Comparison of ENCODE assay signal across 10 mouse cellular contexts in genomic region chr5:124175138-124175537, GRCm38 (mm10). TPM values are rescaled to one million over a fixed set of nuclear protein-coding genes. Genes with fewer than 3 reads are reported as not detected.
A peak's percentile ranks its signal among the peaks of the same experiment; 100 is the strongest.
DNase-seq lines count a peak whose midpoint lies in the region; ATAC-seq and TF ChIP-seq lines count a peak whose summit lies in the region.
"Had no signal": no experiment of that assay in that cellular context is flagged by ENCODE, and none has a peak within 500 bp of the region (broad histone marks: within the 10 kb centered on the region; RNA-seq: fewer than 3 reads in every experiment).

No protein-coding gene starts in this region.

- H3K9me3 ChIP-seq in embryonic facial prominence, embryonic 11.5 days (replicated peaks; ENCODE audit: control insufficient read depth, low read length) = no peaks in the 10 kb centered on the region
- H3K9me3 ChIP-seq in embryonic facial prominence, embryonic 10.5 days = no peaks in the 10 kb centered on the region
- H3K9me3 ChIP-seq in kidney, postnatal 0 days (replicated peaks; ENCODE audit: low read length) = no peaks in the 10 kb centered on the region
- no peaks in the 10 kb centered on the region for H3K9me3 ChIP-seq in embryonic facial prominence, embryonic 14.5 days (ENCODE audit: control insufficient read depth, low read length)
- H3K9me3 ChIP-seq in midbrain, embryonic 14.5 days (ENCODE audit: control insufficient read depth, low read length) = no peaks in the 10 kb centered on the region
- H3K9me3 ChIP-seq: embryonic facial prominence, embryonic 13.5 days had no signal

- H3K27me3 ChIP-seq in embryonic facial prominence, embryonic 11.5 days (ENCODE audit: control insufficient read depth, insufficient read depth, low read length) = no peaks in the 10 kb centered on the region
- H3K27me3 ChIP-seq in embryonic facial prominence, embryonic 10.5 days (replicated peaks; ENCODE audit: low read depth, poor library complexity, severe bottlenecking) = no peaks in the 10 kb centered on the region
- H3K27me3 ChIP-seq in kidney, postnatal 0 days (ENCODE audit: insufficient read depth, low read length) = no peaks in the 10 kb centered on the region
- H3K27me3 ChIP-seq in embryonic facial prominence, embryonic 14.5 days (replicated peaks; ENCODE audit: control insufficient read depth, insufficient read depth, low read length) = no peaks in the 10 kb centered on the region
- no peaks in the 10 kb centered on the region for H3K27me3 ChIP-seq in midbrain, embryonic 14.5 days (ENCODE audit: control insufficient read depth, insufficient read depth, low read length)
- H3K27me3 ChIP-seq: embryonic facial prominence, embryonic 13.5 days had no signal

- H3K4me1 ChIP-seq in embryonic facial prominence, embryonic 11.5 days (ENCODE audit: control insufficient read depth, insufficient read depth, low read length) = peaks cover 3% of the 10 kb centered on the region
- H3K4me1 ChIP-seq in embryonic facial prominence, embryonic 10.5 days = peaks cover 37% of the 10 kb centered on the region
- peaks cover 10% of the 10 kb centered on the region; the same call in 1 of the 2 replicates for H3K4me1 ChIP-seq in kidney, postnatal 0 days (replicated peaks; ENCODE audit: insufficient read depth, low read length)
- H3K4me1 ChIP-seq in embryonic facial prominence, embryonic 14.5 days (ENCODE audit: control insufficient read depth, insufficient read depth, low read length) = no peaks in the 10 kb centered on the region
- H3K4me1 ChIP-seq in midbrain, embryonic 14.5 days (ENCODE audit: control insufficient read depth, insufficient read depth, low read length) = peaks cover 15% of the 10 kb centered on the region

- DNase-seq in embryonic facial prominence, embryonic 11.5 days (ENCODE audit: low spot score) = no peak
- no peak for DNase-seq in embryonic facial prominence, embryonic 10.5 days (ENCODE audit: low spot score)
- DNase-seq in kidney, postnatal 0 days (ENCODE audit: low spot score) = peak; percentile 72
- no peak for DNase-seq in kidney, postnatal 25 days
- peak; percentile 86 for DNase-seq in embryonic facial prominence, embryonic 14.5 days (ENCODE audit: low spot score)
- DNase-seq in midbrain, embryonic 14.5 days = peak; percentile 55
- no peak for DNase-seq in urinary bladder, adult 2 months (ENCODE audit: low spot score)
- no peak for DNase-seq in urinary bladder, postnatal 14 days (ENCODE audit: low spot score)
- DNase-seq: liver had no signal

- no peak overlapping the region for H3K4me2 ChIP-seq in embryonic facial prominence, embryonic 11.5 days (ENCODE audit: low read depth, low read length)
- no peak overlapping the region for H3K4me2 ChIP-seq in kidney, postnatal 0 days (ENCODE audit: low read length)
- H3K4me2 ChIP-seq in embryonic facial prominence, embryonic 14.5 days (ENCODE audit: low read depth, low read length) = no peak overlapping the region
- no peak overlapping the region for H3K4me2 ChIP-seq in midbrain, embryonic 14.5 days (ENCODE audit: low read length)
- H3K4me2 ChIP-seq: embryonic facial prominence, embryonic 13.5 days had no signal

- 56% methylated on average over 4 of the region's 4 CpGs for WGBS in embryonic facial prominence, embryonic 11.5 days
- 74% methylated on average over 4 of the region's 4 CpGs for WGBS in embryonic facial prominence, embryonic 10.5 days
- WGBS in kidney, postnatal 0 days = 19% methylated on average over 4 of the region's 4 CpGs
- 54% methylated on average over 4 of the region's 4 CpGs for WGBS in embryonic facial prominence, embryonic 14.5 days
- 28% methylated on average over 4 of the region's 4 CpGs for WGBS in midbrain, embryonic 14.5 days

- no peak overlapping the region for H3K27ac ChIP-seq in embryonic facial prominence, embryonic 11.5 days (replicated peaks; ENCODE audit: low read depth, low read length)
- no peak overlapping the region for H3K27ac ChIP-seq in embryonic facial prominence, embryonic 10.5 days (replicated peaks)
- H3K27ac ChIP-seq in kidney, postnatal 0 days = no peak overlapping the region
- H3K27ac ChIP-seq in embryonic facial prominence, embryonic 14.5 days (replicated peaks; ENCODE audit: low read depth, low read length) = no peak overlapping the region
- no peak overlapping the region for H3K27ac ChIP-seq in midbrain, embryonic 14.5 days (replicated peaks; ENCODE audit: low read depth, low read length)
- H3K27ac ChIP-seq: embryonic facial prominence, embryonic 13.5 days had no signal

- H3K9ac ChIP-seq in embryonic facial prominence, embryonic 11.5 days (replicated peaks; ENCODE audit: low read length) = no peak overlapping the region
- no peak overlapping the region for H3K9ac ChIP-seq in kidney, postnatal 0 days (ENCODE audit: low read depth, low read length)
- H3K9ac ChIP-seq in embryonic facial prominence, embryonic 14.5 days (ENCODE audit: low read depth, low read length) = no peak overlapping the region
- H3K9ac ChIP-seq in midbrain, embryonic 14.5 days (replicated peaks; ENCODE audit: low read length) = no peak overlapping the region
- H3K9ac ChIP-seq: embryonic facial prominence, embryonic 13.5 days had no signal

- H3K36me3 ChIP-seq in embryonic facial prominence, embryonic 11.5 days (replicated peaks; ENCODE audit: control insufficient read depth, insufficient read depth, low read depth, low read length) = no peaks in the 10 kb centered on the region
- H3K36me3 ChIP-seq in embryonic facial prominence, embryonic 10.5 days (replicated peaks) = no peaks in the 10 kb centered on the region
- H3K36me3 ChIP-seq in kidney, postnatal 0 days (ENCODE audit: insufficient read depth, low read length) = no peaks in the 10 kb centered on the region
- no peaks in the 10 kb centered on the region for H3K36me3 ChIP-seq in embryonic facial prominence, embryonic 14.5 days (ENCODE audit: control insufficient read depth, insufficient read depth, low read length)
- no peaks in the 10 kb centered on the region for H3K36me3 ChIP-seq in midbrain, embryonic 14.5 days (ENCODE audit: control insufficient read depth, insufficient read depth, low read length)
- H3K36me3 ChIP-seq: embryonic facial prominence, embryonic 13.5 days had no signal

- 0 out of 2 replicates have a peak, but pooled peaks have one; percentile 19 for ATAC-seq in embryonic facial prominence, embryonic 11.5 days (replicated peaks; ENCODE audit: insufficient number of reproducible peaks, low FRiP score, low TSS enrichment, low read depth)
- ATAC-seq in kidney, postnatal 0 days (replicated peaks; ENCODE audit: low FRiP score, low read depth) = peak; percentile 53; the same call in 1 of the 2 replicates
- peak; percentile 77 for ATAC-seq in embryonic facial prominence, embryonic 14.5 days (ENCODE audit: low read depth)
- ATAC-seq in midbrain, embryonic 14.5 days (ENCODE audit: low FRiP score, low TSS enrichment) = peak; percentile 46; the same call in 1 of the 2 replicates

- TF ChIP-seq CTCF in kidney, postnatal 0 days (IDR thresholded peaks at IDR 0.05; ENCODE audit: low read depth) = no peak

- no peak overlapping the region for H3K4me3 ChIP-seq in embryonic facial prominence, embryonic 11.5 days (ENCODE audit: low read depth, low read length)
- H3K4me3 ChIP-seq in embryonic facial prominence, embryonic 10.5 days = no peak overlapping the region
- H3K4me3 ChIP-seq in kidney, postnatal 0 days (replicated peaks; ENCODE audit: low read depth, low read length) = no peak overlapping the region
- no peak overlapping the region for H3K4me3 ChIP-seq in embryonic facial prominence, embryonic 14.5 days (ENCODE audit: low read depth, low read length)
- H3K4me3 ChIP-seq in midbrain, embryonic 14.5 days (replicated peaks; ENCODE audit: low read depth, low read length) = no peak overlapping the region
- H3K4me3 ChIP-seq: embryonic facial prominence, embryonic 13.5 days had no signal

RNA-seq across cellular contexts. Expression of gene Arl6ip4, which starts 59.2 kb away (rescaled TPM):
- 81.3 and 97.4 TPM in 2 replicates for polyA plus RNA-seq in embryonic facial prominence, embryonic 11.5 days (2014; fragmentation: Nextera tagmentation; extraction: Ambion mirVana)
- 134 and 137 TPM in 2 replicates for polyA plus RNA-seq in embryonic facial prominence, embryonic 10.5 days (2016; fragmentation: Nextera tagmentation; extraction: Ambion mirVana)
- polyA plus RNA-seq in kidney, postnatal 0 days (2015; fragmentation: Nextera tagmentation; extraction: Ambion mirVana) = 103 TPM in 2 replicates
- 76.5 and 77.5 TPM in 2 replicates for polyA plus RNA-seq in embryonic facial prominence, embryonic 14.5 days (2014; fragmentation: Nextera tagmentation; extraction: Ambion mirVana)
- polyA plus RNA-seq in midbrain, embryonic 14.5 days (2014; fragmentation: Nextera tagmentation; extraction: Ambion mirVana) = 65.2 and 72.3 TPM in 2 replicates
- polyA plus RNA-seq in urinary bladder, adult 2 months (2012; rRNA removed) = 62.5 and 67.0 TPM in 2 replicates

Comparison
In these comparisons a context has a peak if more than half of its experiments do, and no peak if none do; other contexts are left out.
1. DNase-seq: peak in kidney, postnatal 0 days (single experiment), embryonic facial prominence, embryonic 14.5 days (single experiment) and midbrain, embryonic 14.5 days (single experiment); none in embryonic facial prominence, embryonic 11.5 days (single experiment), embryonic facial prominence, embryonic 10.5 days (single experiment), kidney, postnatal 25 days (0 of 2), urinary bladder, adult 2 months (single experiment) and urinary bladder, postnatal 14 days (single experiment).
2. ATAC-seq: peak in every context shown above with its lines; median percentile 77 in embryonic facial prominence, embryonic 14.5 days; 53 in kidney, postnatal 0 days; 46 in midbrain, embryonic 14.5 days; 19 in embryonic facial prominence, embryonic 11.5 days.